Mouse (Mus musculus): ENCODE results near the gene Pex11g. TPM values are rescaled to one million over a fixed set of nuclear protein-coding genes. Genes with fewer than 3 reads are reported as not detected.

The Pex11g gene
- total and polyA plus RNA-seq, 2 experiments = 27.8 to 51.2 TPM

DNA sequence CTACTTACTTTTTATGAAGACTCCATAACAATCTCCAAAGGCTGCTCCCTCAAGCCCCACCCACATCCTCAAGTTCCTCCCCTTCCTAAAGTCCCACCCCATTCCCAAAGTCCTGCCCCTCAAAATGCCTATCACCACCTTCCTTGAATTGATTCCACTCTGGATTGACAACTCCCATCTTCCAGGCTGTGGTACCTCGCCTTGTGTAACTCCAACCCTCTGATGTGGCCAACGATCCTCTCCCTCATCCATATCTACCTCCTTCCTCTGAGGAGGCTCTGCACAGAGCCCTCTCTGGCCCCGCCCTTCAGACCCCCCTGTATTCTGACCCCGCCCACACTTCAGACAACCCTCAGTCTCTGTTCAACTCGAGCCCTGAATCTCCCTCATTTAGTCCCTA is 17.7 kb upstream of the Pex11g start:
- H3K27me3 ChIP-seq (ENCODE audit: control insufficient read depth, insufficient read depth, low read length) = no peaks in the 10 kb centered on the region
- H3K9ac ChIP-seq (ENCODE audit: low read depth, low read length) = no peak overlapping the region
- no peak for TF ChIP-seq POLR2A (IDR thresholded peaks at IDR 0.05; ENCODE audit: extremely low read depth, insufficient read depth, low read length)
- no peak for TF ChIP-seq CTCF (IDR thresholded peaks at IDR 0.05; ENCODE audit: low read depth, low read length)
- no peaks in the 10 kb centered on the region for H3K79me2 ChIP-seq (ENCODE audit: control insufficient read depth, insufficient read depth, low read length)
- H3K27ac ChIP-seq (replicated peaks; ENCODE audit: insufficient read depth, low read depth, low read length) = no peak overlapping the region
- no peak overlapping the region for H3K4me3 ChIP-seq (ENCODE audit: insufficient read depth, low read depth, low read length)
- no peaks in the 10 kb centered on the region for H3K36me3 ChIP-seq (ENCODE audit: control insufficient read depth, insufficient read depth, low read length)
- no peaks in the 10 kb centered on the region; the same call in 1 of the 2 replicates for H3K4me1 ChIP-seq (ENCODE audit: control insufficient read depth, insufficient read depth, low read length)
- WGBS = 53% methylated on average over 5 of the region's 5 CpGs
- DNase-seq (ENCODE audit: extremely low read depth, low read depth, low spot score) = no peak

DNA sequence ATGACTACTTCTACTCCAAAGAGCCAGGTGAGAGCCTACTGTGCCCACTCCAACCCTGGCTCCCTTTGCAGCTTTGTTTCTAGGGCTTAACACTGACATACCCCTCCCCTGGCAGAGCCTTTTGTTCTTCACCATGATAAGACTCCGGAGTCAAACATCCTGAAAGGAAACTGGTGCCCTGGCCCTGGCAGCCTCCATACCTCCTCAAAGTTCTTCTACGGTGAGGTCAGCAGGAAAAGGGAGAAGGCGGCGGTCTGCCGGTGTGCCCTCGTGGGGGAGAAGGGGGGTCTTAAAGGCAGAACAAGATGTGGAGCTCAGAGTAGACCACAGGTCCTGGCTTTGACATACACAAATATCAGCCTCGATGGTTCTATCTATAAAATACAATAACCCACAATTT is 16.1 kb upstream of the Pex11g start:
- no peak overlapping the region for H3K4me3 ChIP-seq (ENCODE audit: insufficient read depth, low read depth, low read length)
- H3K27ac ChIP-seq (replicated peaks; ENCODE audit: insufficient read depth, low read depth, low read length) = no peak overlapping the region
- no peaks in the 10 kb centered on the region for H3K79me2 ChIP-seq (ENCODE audit: control insufficient read depth, insufficient read depth, low read length)
- no peaks in the 10 kb centered on the region; the same call in 1 of the 2 replicates for H3K4me1 ChIP-seq (ENCODE audit: control insufficient read depth, insufficient read depth, low read length)
- no peaks in the 10 kb centered on the region for H3K36me3 ChIP-seq (ENCODE audit: control insufficient read depth, insufficient read depth, low read length)
- no peak for DNase-seq (ENCODE audit: extremely low read depth, low read depth, low spot score)
- TF ChIP-seq POLR2A (IDR thresholded peaks at IDR 0.05; ENCODE audit: extremely low read depth, insufficient read depth, low read length) (no peak), CTCF (IDR thresholded peaks at IDR 0.05; ENCODE audit: low read depth, low read length) (no peak)
- H3K27me3 ChIP-seq (ENCODE audit: control insufficient read depth, insufficient read depth, low read length) = no peaks in the 10 kb centered on the region
- H3K9ac ChIP-seq (ENCODE audit: low read depth, low read length) = no peak overlapping the region
- WGBS = 68% methylated on average over 7 of the region's 7 CpGs

DNA sequence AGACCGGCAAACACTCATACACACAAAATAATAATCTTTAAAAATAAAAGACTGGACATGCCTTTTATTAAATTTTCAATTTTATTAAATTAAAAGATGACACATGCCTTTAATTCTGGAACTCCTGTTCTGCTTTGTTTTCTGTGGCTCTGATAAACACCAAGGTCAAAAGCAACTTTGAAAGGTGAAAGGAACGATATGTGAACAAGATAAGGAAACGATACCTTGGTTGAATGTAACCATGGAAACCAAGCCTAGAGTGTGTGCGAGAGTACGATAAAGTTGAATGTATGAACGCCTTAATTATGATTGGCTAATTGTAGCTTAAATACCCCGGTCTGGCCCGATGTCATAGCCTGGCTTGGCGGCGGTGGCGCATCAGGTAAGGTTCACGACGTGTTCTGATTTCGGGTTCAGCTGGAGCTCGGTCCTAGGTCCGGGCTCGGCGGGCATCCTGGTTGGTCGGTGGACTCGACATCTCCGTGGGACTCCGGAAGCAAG is 14.8 kb upstream of the Pex11g start:
- Histone ChIP-seq H3K9ac (ENCODE audit: low read depth, low read length) (no peak overlapping the region), H3K27ac (replicated peaks; ENCODE audit: insufficient read depth, low read depth, low read length) (no peak overlapping the region), H3K36me3 (ENCODE audit: control insufficient read depth, insufficient read depth, low read length) (no peaks in the 10 kb centered on the region), H3K4me1 (ENCODE audit: control insufficient read depth, insufficient read depth, low read length) (no peaks in the 10 kb centered on the region; the same call in 1 of the 2 replicates), H3K79me2 (ENCODE audit: control insufficient read depth, insufficient read depth, low read length) (no peaks in the 10 kb centered on the region), H3K4me3 (ENCODE audit: insufficient read depth, low read depth, low read length) (no peak overlapping the region), H3K27me3 (ENCODE audit: control insufficient read depth, insufficient read depth, low read length) (no peaks in the 10 kb centered on the region)
- no peak for DNase-seq (ENCODE audit: extremely low read depth, low read depth, low spot score)
- 87% methylated on average over 22 of the region's 22 CpGs for WGBS
- TF ChIP-seq POLR2A (IDR thresholded peaks at IDR 0.05; ENCODE audit: extremely low read depth, insufficient read depth, low read length) (no peak), CTCF (IDR thresholded peaks at IDR 0.05; ENCODE audit: low read depth, low read length) (no peak)

DNA sequence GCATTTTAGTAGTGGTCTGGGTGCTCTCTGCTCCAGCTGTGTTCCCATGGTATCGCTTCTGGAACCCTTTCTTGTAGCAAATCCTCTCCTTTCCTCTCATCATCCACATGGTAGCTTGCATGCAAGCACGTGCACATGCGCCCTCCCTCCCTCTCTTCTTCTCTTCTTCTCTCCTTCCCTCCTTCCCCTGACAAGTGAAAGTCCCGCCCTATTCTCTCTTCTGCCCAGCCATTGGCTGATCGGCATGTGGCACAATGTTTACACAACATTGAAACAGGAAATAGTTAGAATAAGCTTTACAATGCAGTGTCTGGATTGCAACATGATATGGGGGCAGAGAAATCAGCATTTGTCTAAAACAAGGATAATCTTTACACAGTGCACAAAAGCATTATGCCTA is 14.1 kb upstream of the Pex11g start:
- TF ChIP-seq POLR2A (IDR thresholded peaks at IDR 0.05; ENCODE audit: extremely low read depth, insufficient read depth, low read length) (no peak), CTCF (IDR thresholded peaks at IDR 0.05; ENCODE audit: low read depth, low read length) (no peak)
- Histone ChIP-seq H3K27ac (replicated peaks; ENCODE audit: insufficient read depth, low read depth, low read length) (no peak overlapping the region), H3K9ac (ENCODE audit: low read depth, low read length) (no peak overlapping the region), H3K36me3 (ENCODE audit: control insufficient read depth, insufficient read depth, low read length) (no peaks in the 10 kb centered on the region), H3K79me2 (ENCODE audit: control insufficient read depth, insufficient read depth, low read length) (no peaks in the 10 kb centered on the region), H3K27me3 (ENCODE audit: control insufficient read depth, insufficient read depth, low read length) (no peaks in the 10 kb centered on the region), H3K4me1 (ENCODE audit: control insufficient read depth, insufficient read depth, low read length) (no peaks in the 10 kb centered on the region; the same call in 1 of the 2 replicates), H3K4me3 (ENCODE audit: insufficient read depth, low read depth, low read length) (no peak overlapping the region)
- DNase-seq (ENCODE audit: extremely low read depth, low read depth, low spot score) = no peak
- WGBS = 65% methylated on average over 5 of the region's 5 CpGs

DNA sequence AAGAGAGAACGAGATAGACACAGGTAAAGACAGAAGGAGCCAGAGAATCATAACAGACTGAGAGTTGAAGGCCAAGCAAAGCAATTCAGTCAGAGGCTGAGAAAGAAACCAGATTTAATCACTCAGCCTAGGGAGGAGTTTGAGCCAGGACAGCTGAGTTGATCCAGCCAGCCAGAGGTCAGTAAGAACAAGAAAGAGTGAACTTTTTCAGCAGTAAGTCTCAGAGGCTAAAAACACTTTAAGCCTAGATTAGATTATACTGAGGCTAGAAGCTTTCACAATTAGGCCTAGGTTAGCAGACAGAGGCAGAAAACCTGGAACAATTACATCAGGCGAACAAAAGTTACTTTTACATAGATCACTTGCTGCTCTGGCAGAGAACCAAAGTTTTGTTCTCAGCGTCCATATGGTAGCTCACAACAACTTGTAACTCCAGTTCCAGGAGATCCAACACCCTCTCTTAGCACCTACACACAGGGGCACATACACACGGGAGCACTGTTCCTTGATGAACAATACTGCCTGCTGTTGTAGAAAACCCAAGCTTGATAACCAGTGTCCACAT is 12.8 kb upstream of the Pex11g start:
- Histone ChIP-seq H3K4me1 (ENCODE audit: control insufficient read depth, insufficient read depth, low read length) (no peaks in the 10 kb centered on the region; the same call in 1 of the 2 replicates), H3K79me2 (ENCODE audit: control insufficient read depth, insufficient read depth, low read length) (no peaks in the 10 kb centered on the region), H3K4me3 (ENCODE audit: insufficient read depth, low read depth, low read length) (no peak overlapping the region), H3K36me3 (ENCODE audit: control insufficient read depth, insufficient read depth, low read length) (no peaks in the 10 kb centered on the region), H3K27ac (replicated peaks; ENCODE audit: insufficient read depth, low read depth, low read length) (no peak overlapping the region), H3K9ac (ENCODE audit: low read depth, low read length) (no peak overlapping the region), H3K27me3 (ENCODE audit: control insufficient read depth, insufficient read depth, low read length) (no peaks in the 10 kb centered on the region)
- TF ChIP-seq POLR2A (IDR thresholded peaks at IDR 0.05; ENCODE audit: extremely low read depth, insufficient read depth, low read length) (no peak), CTCF (IDR thresholded peaks at IDR 0.05; ENCODE audit: low read depth, low read length) (no peak)
- 72% methylated on average over 4 of the region's 4 CpGs for WGBS
- DNase-seq (ENCODE audit: extremely low read depth, low read depth, low spot score) = no peak

DNA sequence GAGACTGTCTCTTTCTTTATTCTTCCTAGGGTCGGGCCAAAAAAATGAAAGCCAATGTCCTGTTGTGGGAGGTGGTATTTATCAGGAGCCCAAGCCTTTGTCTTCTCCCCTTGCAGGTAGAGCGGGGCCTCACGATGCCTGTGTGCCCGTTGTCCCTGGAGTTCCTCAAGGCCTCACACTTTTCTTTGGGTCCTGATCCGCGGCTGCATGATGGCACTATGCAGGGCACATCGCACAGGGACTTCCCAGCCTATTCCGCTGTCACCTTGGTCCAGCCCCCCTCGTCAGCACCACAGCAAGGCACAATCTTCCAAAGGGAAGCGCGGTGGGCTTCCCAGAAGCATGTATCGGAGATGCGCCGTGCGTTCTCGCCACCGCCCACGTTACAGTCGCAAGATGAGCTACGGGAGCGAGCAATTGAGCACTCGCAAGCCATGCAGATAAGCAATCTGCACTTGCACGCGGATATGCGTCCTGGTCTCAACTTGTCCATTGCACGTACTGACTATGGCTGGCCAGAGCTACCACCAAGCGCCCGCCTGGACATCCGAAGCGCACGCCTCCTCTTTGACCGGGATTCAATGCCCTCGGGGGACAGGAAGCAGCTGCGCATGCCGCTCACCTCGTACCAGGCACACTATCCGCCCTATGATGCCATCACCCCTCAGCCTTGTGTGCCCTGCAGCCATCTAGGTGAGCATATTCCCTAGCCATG is 8.4 kb upstream of the Pex11g start:
- no peaks in the 10 kb centered on the region for H3K79me2 ChIP-seq (ENCODE audit: control insufficient read depth, insufficient read depth, low read length)
- TF ChIP-seq CTCF (IDR thresholded peaks at IDR 0.05; ENCODE audit: low read depth, low read length) (no peak), POLR2A (IDR thresholded peaks at IDR 0.05; ENCODE audit: extremely low read depth, insufficient read depth, low read length) (no peak)
- no peaks in the 10 kb centered on the region for H3K27me3 ChIP-seq (ENCODE audit: control insufficient read depth, insufficient read depth, low read length)
- no peak overlapping the region for H3K27ac ChIP-seq (replicated peaks; ENCODE audit: insufficient read depth, low read depth, low read length)
- WGBS = 49% methylated on average over 37 of the region's 37 CpGs
- no peak overlapping the region for H3K9ac ChIP-seq (ENCODE audit: low read depth, low read length)
- no peaks in the 10 kb centered on the region for H3K36me3 ChIP-seq (ENCODE audit: control insufficient read depth, insufficient read depth, low read length)
- peaks cover 4% of the 10 kb centered on the region; the same call in 1 of the 2 replicates for H3K4me1 ChIP-seq (ENCODE audit: control insufficient read depth, insufficient read depth, low read length)
- DNase-seq (ENCODE audit: extremely low read depth, low read depth, low spot score) = no peak
- no peak overlapping the region for H3K4me3 ChIP-seq (ENCODE audit: insufficient read depth, low read depth, low read length)
